In the genomic region with DNA sequence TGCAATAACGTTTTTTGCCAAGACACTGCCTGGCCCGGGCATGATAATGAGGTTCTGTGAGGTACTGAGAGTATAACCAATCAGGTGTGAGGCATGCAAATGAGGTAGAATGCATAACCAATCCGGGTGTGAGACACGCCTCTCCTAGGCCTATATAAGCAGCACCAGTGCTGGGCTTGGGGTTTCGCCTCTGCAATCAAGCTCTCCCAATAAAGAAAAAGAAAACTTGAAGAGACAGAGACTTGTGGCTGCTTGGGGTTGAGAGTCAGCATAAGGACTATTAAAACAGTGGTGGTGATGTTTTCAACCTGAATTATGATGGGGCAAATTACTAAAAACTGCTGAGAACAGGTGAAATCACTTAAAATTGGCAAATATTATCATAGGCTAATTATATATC, we compare ENCODE assay signal across 6 mouse cellular contexts. TPM values are rescaled to one million over a fixed set of nuclear protein-coding genes. Genes with fewer than 3 reads are reported as not detected.
"Had no signal": no experiment of that assay in that cellular context is flagged by ENCODE, and none has a peak within 500 bp of the region (broad histone marks: within the 10 kb centered on the region; RNA-seq: fewer than 3 reads in every experiment).

No protein-coding gene starts in this region.

RNA-seq across cellular contexts. Expression of a gene that starts 12.5 kb away (rescaled TPM):
- polyA plus RNA-seq: neural tube, embryonic 13.5 days; neural tube, embryonic 14.5 days; neural tube, embryonic 15.5 days; testis, adult 2 months had no signal

RNA-seq across cellular contexts. Expression of a gene that starts 13.8 kb away (rescaled TPM):
- polyA plus RNA-seq: neural tube, embryonic 13.5 days; neural tube, embryonic 14.5 days; neural tube, embryonic 15.5 days; stomach, embryonic 14.5 days had no signal

RNA-seq across cellular contexts. Expression of a gene that starts 41.7 kb away (rescaled TPM):
- polyA plus RNA-seq: stomach, embryonic 14.5 days; stomach, postnatal 0 days had no signal
